Mouse (Mus musculus): ENCODE measurements at regions not wholly inside any gene's neighbourhood (a gene's known extent, or its start where the extent isn't known, plus 50 kb on each side); places are given as distances from the start of the nearest gene placed in this dataset.

DNA sequence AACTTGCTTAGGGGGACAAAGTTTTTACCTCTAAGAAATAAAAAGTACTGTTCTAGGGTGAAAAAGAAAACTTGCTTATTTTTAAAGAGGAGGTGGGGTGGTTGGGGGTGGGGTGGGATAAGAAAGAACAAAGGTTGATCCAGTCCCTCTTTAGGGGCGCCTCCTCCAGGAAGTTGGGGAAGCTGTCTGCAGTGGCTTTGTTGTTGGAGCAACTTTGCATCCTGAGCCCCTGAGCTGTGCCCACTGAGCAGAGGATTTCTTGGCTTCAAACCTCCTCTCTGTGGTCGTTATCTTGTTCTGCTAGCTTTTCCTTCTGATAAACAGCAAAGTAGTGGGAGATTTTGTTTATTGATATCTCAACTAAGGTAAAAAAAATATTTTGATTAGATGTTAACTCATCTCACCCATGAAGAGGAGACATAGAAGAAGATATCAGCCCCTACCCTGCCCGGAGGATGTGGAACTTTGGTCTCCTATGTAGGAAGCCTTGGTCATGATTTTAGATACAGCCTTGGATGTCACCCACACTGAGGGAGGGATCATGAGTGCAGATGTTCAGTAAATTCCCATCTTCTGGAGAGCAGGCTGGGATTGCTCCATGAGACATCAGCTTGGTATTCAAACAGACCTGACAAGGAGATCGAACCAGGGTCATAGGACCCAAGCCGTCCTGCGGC lies 179.7 kb downstream of the Tpra1 start:
- Histone ChIP-seq H3K36me3 (ENCODE audit: control insufficient read depth, insufficient read depth, low read length) (no peaks in the 10 kb centered on the region), H3K4me1 (ENCODE audit: control insufficient read depth, insufficient read depth, low read length) (no peaks in the 10 kb centered on the region), H3K4me2 (replicated peaks; ENCODE audit: low read depth, low read length, severe bottlenecking) (no peak overlapping the region), H3K4me3 (replicated peaks; ENCODE audit: low read length) (no peak overlapping the region), H3K27me3 (ENCODE audit: control insufficient read depth, insufficient read depth, low read length) (no peaks in the 10 kb centered on the region), H3K9me3 (ENCODE audit: control insufficient read depth, low read length) (no peaks in the 10 kb centered on the region), H3K9ac (ENCODE audit: low read depth, low read length, severe bottlenecking) (no peak overlapping the region), H3K27ac (replicated peaks; ENCODE audit: low read depth, low read length) (no peak overlapping the region)
- ATAC-seq (ENCODE audit: low FRiP score, low read depth) (no peak), DNase-seq (ENCODE audit: low spot score) (no peak)
- no peak for TF ChIP-seq POLR2A (IDR thresholded peaks at IDR 0.05; ENCODE audit: borderline replicate concordance, extremely low read depth, insufficient read depth, insufficient read length)
- 76% methylated on average over 6 of the region's 6 CpGs for WGBS

GRCm38 (mm10) chr6:89084437-89084836 lies 182.4 kb downstream of the Tpra1 start:
- no peaks in the 10 kb centered on the region for H3K4me1 ChIP-seq (ENCODE audit: control insufficient read depth, insufficient read depth, low read length)
- H3K36me3 ChIP-seq (ENCODE audit: control insufficient read depth, insufficient read depth, low read length): no peaks in the 10 kb centered on the region
- no peak overlapping the region for H3K9ac ChIP-seq (ENCODE audit: low read depth, low read length, severe bottlenecking)

GRCm38 (mm10) chr6:89085151-89085550 lies 183.1 kb downstream of the Tpra1 start:
- ATAC-seq (ENCODE audit: low FRiP score, low read depth) (no peak), DNase-seq (ENCODE audit: low spot score) (no peak)
- Histone ChIP-seq H3K9ac (ENCODE audit: low read depth, low read length, severe bottlenecking) (no peak overlapping the region), H3K4me2 (replicated peaks; ENCODE audit: low read depth, low read length, severe bottlenecking) (no peak overlapping the region), H3K9me3 (ENCODE audit: control insufficient read depth, low read length) (no peaks in the 10 kb centered on the region), H3K36me3 (ENCODE audit: control insufficient read depth, insufficient read depth, low read length) (no peaks in the 10 kb centered on the region), H3K4me1 (ENCODE audit: control insufficient read depth, insufficient read depth, low read length) (no peaks in the 10 kb centered on the region), H3K27ac (replicated peaks; ENCODE audit: low read depth, low read length) (no peak overlapping the region), H3K4me3 (replicated peaks; ENCODE audit: low read length) (no peak overlapping the region), H3K27me3 (ENCODE audit: control insufficient read depth, insufficient read depth, low read length) (no peaks in the 10 kb centered on the region)
- no peak for TF ChIP-seq POLR2A (IDR thresholded peaks at IDR 0.05; ENCODE audit: borderline replicate concordance, extremely low read depth, insufficient read depth, insufficient read length)
- WGBS: 83% methylated on average over 6 of the region's 6 CpGs

More at GRCm38 (mm10) chr6:89084437-89084836, 182.4 kb downstream of the Tpra1 start:
- Histone ChIP-seq H3K27ac (replicated peaks; ENCODE audit: low read depth, low read length) (no peak overlapping the region), H3K27me3 (ENCODE audit: control insufficient read depth, insufficient read depth, low read length) (no peaks in the 10 kb centered on the region), H3K9me3 (ENCODE audit: control insufficient read depth, low read length) (no peaks in the 10 kb centered on the region), H3K4me2 (replicated peaks; ENCODE audit: low read depth, low read length, severe bottlenecking) (no peak overlapping the region), H3K4me3 (replicated peaks; ENCODE audit: low read length) (no peak overlapping the region)
- ATAC-seq (ENCODE audit: low FRiP score, low read depth) (no peak), DNase-seq (ENCODE audit: low spot score) (no peak)
- WGBS: 97% methylated on average over 3 of the region's 3 CpGs
- TF ChIP-seq POLR2A (IDR thresholded peaks at IDR 0.05; ENCODE audit: borderline replicate concordance, extremely low read depth, insufficient read depth, insufficient read length): no peak

- H3K27ac ChIP-seq (replicated peaks; ENCODE audit: low read depth, low read length): no peak overlapping the region
- no peak overlapping the region for H3K4me2 ChIP-seq (replicated peaks; ENCODE audit: low read depth, low read length, severe bottlenecking)
- TF ChIP-seq POLR2A (IDR thresholded peaks at IDR 0.05; ENCODE audit: borderline replicate concordance, extremely low read depth, insufficient read depth, insufficient read length): no peak
- no peak for ATAC-seq (ENCODE audit: low FRiP score, low read depth)
- no peaks in the 10 kb centered on the region for H3K4me1 ChIP-seq (ENCODE audit: control insufficient read depth, insufficient read depth, low read length)
- 77% methylated on average over 4 of the region's 4 CpGs for WGBS
- no peak overlapping the region for H3K9ac ChIP-seq (ENCODE audit: low read depth, low read length, severe bottlenecking)
- no peaks in the 10 kb centered on the region for H3K9me3 ChIP-seq (ENCODE audit: control insufficient read depth, low read length)
- H3K27me3 ChIP-seq (ENCODE audit: control insufficient read depth, insufficient read depth, low read length): no peaks in the 10 kb centered on the region
- no peaks in the 10 kb centered on the region for H3K36me3 ChIP-seq (ENCODE audit: control insufficient read depth, insufficient read depth, low read length)
- no peak for DNase-seq (ENCODE audit: low spot score)
- no peak overlapping the region for H3K4me3 ChIP-seq (replicated peaks; ENCODE audit: low read length)
These were observed 185.6 kb downstream of the Tpra1 start for GRCm38 (mm10) chr6:89087620-89088019.

GRCm38 (mm10) chr6:89090096-89090495 lies 188.0 kb downstream of the Tpra1 start:
- H3K4me2 ChIP-seq (replicated peaks; ENCODE audit: low read depth, low read length, severe bottlenecking): no peak overlapping the region
- H3K27me3 ChIP-seq (ENCODE audit: control insufficient read depth, insufficient read depth, low read length): no peaks in the 10 kb centered on the region
- no peaks in the 10 kb centered on the region for H3K36me3 ChIP-seq (ENCODE audit: control insufficient read depth, insufficient read depth, low read length)
- WGBS: 90% methylated on average over 5 of the region's 5 CpGs
- H3K9me3 ChIP-seq (ENCODE audit: control insufficient read depth, low read length): no peaks in the 10 kb centered on the region
- H3K9ac ChIP-seq (ENCODE audit: low read depth, low read length, severe bottlenecking): no peak overlapping the region
- no peak overlapping the region for H3K27ac ChIP-seq (replicated peaks; ENCODE audit: low read depth, low read length)
- no peak overlapping the region for H3K4me3 ChIP-seq (replicated peaks; ENCODE audit: low read length)
- DNase-seq (ENCODE audit: low spot score): no peak
- no peak for TF ChIP-seq POLR2A (IDR thresholded peaks at IDR 0.05; ENCODE audit: borderline replicate concordance, extremely low read depth, insufficient read depth, insufficient read length)
- ATAC-seq (ENCODE audit: low FRiP score, low read depth): no peak
- no peaks in the 10 kb centered on the region for H3K4me1 ChIP-seq (ENCODE audit: control insufficient read depth, insufficient read depth, low read length)
